Mouse (Mus musculus) spleen, adult 12 weeks (tissue): ENCODE results near the gene Rnaset2b.
"Not testable (repeated sequence)": the region's sequence is repeated elsewhere in the genome, so short reads cannot be mapped to it uniquely, and the experiment has no call there.

Experiments used
- DNase-seq: peaks from one replicate; pipeline ENCODE4 v3.0.0; 2022; ENCODE audit warnings: low spot score

The Rnaset2b gene

GRCm38 (mm10) chr17:6970334-6970733 lies at the start of gene Rnaset2b:
TSS of gene Rnaset2b (plus strand) at chr17:6970634.
- not testable (repeated sequence) for DNase-seq

GRCm38 (mm10) chr17:6931625-6932024 lies 38.8 kb upstream of the Rnaset2b start:
- DNase-seq, result not testable (repeated sequence)

GRCm38 (mm10) chr17:6942560-6942959 lies 27.9 kb upstream of the Rnaset2b start:
- DNase-seq, result not testable (repeated sequence)

GRCm38 (mm10) chr17:6947637-6947983 lies 22.8 kb upstream of the Rnaset2b start:
- DNase-seq, result not testable (repeated sequence)

GRCm38 (mm10) chr17:6947984-6948768 lies 22.3 kb upstream of the Rnaset2b start, which contains the start of gene Rsph3b:
TSS of gene Rsph3b (minus strand) at chr17:6948682.
- DNase-seq, result peak; percentile 64

GRCm38 (mm10) chr17:6948769-6949228 lies 21.6 kb upstream of the Rnaset2b start:
- DNase-seq, result not testable (repeated sequence)

GRCm38 (mm10) chr17:6958881-6959280 lies 11.6 kb upstream of the Rnaset2b start:
- DNase-seq, result not testable (repeated sequence)

GRCm38 (mm10) chr17:6959543-6960259 lies 10.7 kb upstream of the Rnaset2b start:
- DNase-seq, result not testable (repeated sequence)

- not testable (repeated sequence) for DNase-seq
Observed at GRCm38 (mm10) chr17:6960349-6960748, 10.1 kb upstream of the Rnaset2b start.

- DNase-seq, result not testable (repeated sequence)
Observed at GRCm38 (mm10) chr17:6960776-6961175, 9.7 kb upstream of the Rnaset2b start, which contains the start of gene Tagap1. TSS of gene Tagap1 (minus strand) at chr17:6961156.

GRCm38 (mm10) chr17:6961181-6962000 lies 9.0 kb upstream of the Rnaset2b start:
- DNase-seq, result peak; percentile 84

- not testable (repeated sequence) for DNase-seq
Observed at GRCm38 (mm10) chr17:6962339-6962738, 8.1 kb upstream of the Rnaset2b start.

GRCm38 (mm10) chr17:6962936-6963335 lies 7.5 kb upstream of the Rnaset2b start:
- DNase-seq, result not testable (repeated sequence)

GRCm38 (mm10) chr17:6965364-6965763 lies 5.1 kb upstream of the Rnaset2b start:
- DNase-seq, result peak; percentile 25

GRCm38 (mm10) chr17:6967673-6968072 lies 2.8 kb upstream of the Rnaset2b start:
- not testable (repeated sequence) for DNase-seq

- not testable (repeated sequence) for DNase-seq
Observed at GRCm38 (mm10) chr17:6971238-6971637, 804 bp downstream of the Rnaset2b start.

GRCm38 (mm10) chr17:6972836-6973396 lies 2.5 kb downstream of the Rnaset2b start:
- not testable (repeated sequence) for DNase-seq

- DNase-seq, result not testable (repeated sequence)
Observed at GRCm38 (mm10) chr17:6974985-6975384, 4.6 kb downstream of the Rnaset2b start.

GRCm38 (mm10) chr17:6978287-6979248 lies 8.1 kb downstream of the Rnaset2b start, which contains the start of gene Gm49721:
TSS of gene Gm49721 (plus strand) at chr17:6978904.
- DNase-seq, result peak; percentile 54

GRCm38 (mm10) chr17:6979380-6979779 lies 8.9 kb downstream of the Rnaset2b start:
- not testable (repeated sequence) for DNase-seq
